Mouse (Mus musculus): ENCODE data around the gene Chd1. TPM values are rescaled to one million over a fixed set of nuclear protein-coding genes. Genes with fewer than 3 reads are reported as not detected.

The Chd1 gene
- polyA plus RNA-seq, 2 experiments: 11.3 to 30.2 TPM

DNA sequence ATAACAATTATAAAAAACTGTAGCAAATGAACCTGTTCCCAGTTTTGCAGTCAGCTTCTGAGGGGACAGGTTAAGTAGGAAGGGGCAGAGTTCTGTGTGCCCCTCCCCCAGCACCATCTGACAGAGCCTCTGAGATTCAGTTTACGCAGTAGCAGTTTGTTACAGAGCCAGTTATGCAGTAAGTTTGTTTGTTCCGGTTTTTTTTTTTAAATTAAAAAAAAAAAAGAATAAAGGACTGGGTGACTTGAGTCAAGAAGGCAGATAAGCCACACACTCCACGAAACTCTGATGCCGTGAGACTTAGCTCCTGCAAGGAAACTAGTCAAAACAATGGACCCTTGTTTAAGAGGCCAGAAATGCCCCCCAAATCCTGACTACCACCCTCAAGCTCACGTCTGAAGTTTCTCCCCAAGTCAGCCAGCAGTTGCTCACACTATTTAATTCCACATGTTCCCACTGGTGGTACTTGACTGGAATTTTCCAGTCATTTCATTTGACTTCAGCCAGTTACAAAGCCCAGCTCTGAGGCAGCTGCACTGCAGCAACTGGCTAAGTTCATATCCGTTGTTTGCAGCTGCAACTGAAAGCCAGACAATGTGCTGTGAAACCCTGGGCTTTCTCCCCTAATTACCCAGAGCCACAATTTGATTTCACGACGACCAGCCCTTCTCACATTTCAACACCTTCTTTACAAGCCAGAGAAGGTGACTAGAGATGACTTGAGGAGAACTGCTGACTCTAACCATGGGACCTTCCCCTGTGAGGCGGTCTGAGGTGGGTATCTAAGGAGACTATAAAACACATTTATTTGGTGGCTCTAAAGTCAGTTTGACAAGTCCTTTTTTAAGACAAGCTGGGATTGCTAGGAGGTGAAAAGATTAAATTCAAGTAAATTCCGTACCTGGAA is 104.0 kb downstream of the Chd1 start:
- Histone ChIP-seq H3K4me3 (replicated peaks; ENCODE audit: low read length) (no peak overlapping the region; the same call in 1 of the 2 replicates), H3K9ac (ENCODE audit: low read depth, low read length, severe bottlenecking) (peak overlapping the region; percentile 18), H3K4me1 (ENCODE audit: control insufficient read depth, insufficient read depth, low read length) (peaks cover 36% of the 10 kb centered on the region), H3K4me2 (replicated peaks; ENCODE audit: low read depth, low read length, severe bottlenecking) (peak overlapping the region; percentile 18), H3K27ac (replicated peaks; ENCODE audit: low read depth, low read length) (peak overlapping the region; percentile 82), H3K36me3 (ENCODE audit: control insufficient read depth, insufficient read depth, low read length) (peaks cover 19% of the 10 kb centered on the region), H3K27me3 (ENCODE audit: control insufficient read depth, insufficient read depth, low read length) (no peaks in the 10 kb centered on the region), H3K9me3 (ENCODE audit: control insufficient read depth, low read length) (no peaks in the 10 kb centered on the region)
- 10% methylated on average over 10 of the region's 10 CpGs for WGBS
- peak; percentile 64 for ATAC-seq (ENCODE audit: low FRiP score, low read depth)
- peak; percentile 76 for DNase-seq (ENCODE audit: low spot score)
- TF ChIP-seq POLR2A (IDR thresholded peaks at IDR 0.05; ENCODE audit: borderline replicate concordance, extremely low read depth, insufficient read depth, insufficient read length): no peak

DNA sequence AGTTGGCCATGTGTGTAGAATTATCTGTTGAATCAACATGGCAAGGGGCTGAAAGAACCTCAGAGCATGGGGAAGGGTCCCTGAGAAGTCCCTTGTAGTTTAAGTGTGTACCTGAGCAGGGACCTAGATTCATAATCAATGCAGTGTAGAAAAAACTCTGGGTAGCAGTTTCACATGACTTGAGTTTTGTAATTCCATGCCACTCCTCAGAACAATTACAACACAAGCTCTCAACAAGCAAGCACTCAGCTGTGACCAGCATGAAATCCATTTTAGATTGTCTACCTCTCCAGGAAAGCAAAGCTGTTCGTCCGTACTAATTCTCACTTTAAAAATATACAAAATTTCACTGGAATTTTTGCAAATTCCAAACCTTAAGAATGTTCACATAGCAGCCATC is 105.2 kb downstream of the Chd1 start:
- no peak for DNase-seq (ENCODE audit: low spot score)
- no peak overlapping the region for H3K9ac ChIP-seq (ENCODE audit: low read depth, low read length, severe bottlenecking)
- 68% methylated on average over 2 of the region's 2 CpGs for WGBS
- no peak overlapping the region for H3K4me3 ChIP-seq (replicated peaks; ENCODE audit: low read length)
- ATAC-seq (ENCODE audit: low FRiP score, low read depth): no peak
- no peaks in the 10 kb centered on the region for H3K9me3 ChIP-seq (ENCODE audit: control insufficient read depth, low read length)
- no peak overlapping the region for H3K4me2 ChIP-seq (replicated peaks; ENCODE audit: low read depth, low read length, severe bottlenecking)
- H3K4me1 ChIP-seq (ENCODE audit: control insufficient read depth, insufficient read depth, low read length): peaks cover 43% of the 10 kb centered on the region
- no peaks in the 10 kb centered on the region for H3K27me3 ChIP-seq (ENCODE audit: control insufficient read depth, insufficient read depth, low read length)
- no peak for TF ChIP-seq POLR2A (IDR thresholded peaks at IDR 0.05; ENCODE audit: borderline replicate concordance, extremely low read depth, insufficient read depth, insufficient read length)
- peaks cover 19% of the 10 kb centered on the region for H3K36me3 ChIP-seq (ENCODE audit: control insufficient read depth, insufficient read depth, low read length)
- no peak overlapping the region for H3K27ac ChIP-seq (replicated peaks; ENCODE audit: low read depth, low read length)

DNA sequence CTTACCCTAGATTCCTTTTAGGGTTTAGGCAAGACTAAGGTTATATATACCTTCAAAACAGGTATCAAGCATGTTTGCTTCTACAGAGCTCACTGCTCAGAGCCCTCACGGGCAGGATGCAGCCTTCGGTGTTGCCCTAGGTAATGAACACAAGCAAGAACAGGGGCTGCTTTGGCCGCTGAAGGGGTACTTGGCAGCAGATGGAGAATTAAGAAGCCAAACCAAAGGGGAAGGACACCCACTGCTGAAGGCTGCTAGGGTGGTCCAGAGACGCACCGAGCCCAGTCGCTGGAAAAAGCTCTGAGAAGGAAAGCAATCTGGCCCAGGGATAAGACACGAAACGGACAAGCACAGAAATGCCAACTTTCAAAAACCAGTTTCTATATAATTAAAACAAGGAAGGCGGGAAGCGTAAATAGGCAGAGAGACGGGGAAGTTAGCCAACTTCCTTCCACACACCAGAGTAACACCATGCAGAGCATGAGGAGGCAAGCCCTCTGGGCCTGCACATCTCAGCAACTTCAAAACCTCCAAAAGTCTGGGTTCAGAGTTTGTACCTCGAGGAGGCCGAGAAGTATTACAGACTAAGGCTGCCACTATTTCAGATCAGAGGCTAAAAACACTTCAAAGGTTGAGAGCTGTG is 107.5 kb downstream of the Chd1 start:
- no peaks in the 10 kb centered on the region for H3K27me3 ChIP-seq (ENCODE audit: control insufficient read depth, insufficient read depth, low read length)
- H3K9me3 ChIP-seq (ENCODE audit: control insufficient read depth, low read length): no peaks in the 10 kb centered on the region
- no peak overlapping the region; the same call in 1 of the 2 replicates for H3K4me2 ChIP-seq (replicated peaks; ENCODE audit: low read depth, low read length, severe bottlenecking)
- no peak overlapping the region for H3K4me3 ChIP-seq (replicated peaks; ENCODE audit: low read length)
- H3K9ac ChIP-seq (ENCODE audit: low read depth, low read length, severe bottlenecking): no peak overlapping the region
- DNase-seq (ENCODE audit: low spot score): no peak
- H3K36me3 ChIP-seq (ENCODE audit: control insufficient read depth, insufficient read depth, low read length): peaks cover 24% of the 10 kb centered on the region
- WGBS: 49% methylated on average over 13 of the region's 13 CpGs
- ATAC-seq (ENCODE audit: low FRiP score, low read depth): no peak
- peaks cover 43% of the 10 kb centered on the region for H3K4me1 ChIP-seq (ENCODE audit: control insufficient read depth, insufficient read depth, low read length)
- 0 out of 2 replicates have a peak overlapping the region, but pooled peaks have one; percentile 8 for H3K27ac ChIP-seq (replicated peaks; ENCODE audit: low read depth, low read length)
- TF ChIP-seq POLR2A (IDR thresholded peaks at IDR 0.05; ENCODE audit: borderline replicate concordance, extremely low read depth, insufficient read depth, insufficient read length): no peak

- H3K9me3 ChIP-seq (ENCODE audit: control insufficient read depth, low read length): no peaks in the 10 kb centered on the region
- peak; percentile 74 for DNase-seq (ENCODE audit: low spot score)
- 30% methylated on average over 3 of the region's 3 CpGs for WGBS
- H3K9ac ChIP-seq (ENCODE audit: low read depth, low read length, severe bottlenecking): no peak overlapping the region
- peaks cover 37% of the 10 kb centered on the region for H3K4me1 ChIP-seq (ENCODE audit: control insufficient read depth, insufficient read depth, low read length)
- H3K27me3 ChIP-seq (ENCODE audit: control insufficient read depth, insufficient read depth, low read length): no peaks in the 10 kb centered on the region
- H3K36me3 ChIP-seq (ENCODE audit: control insufficient read depth, insufficient read depth, low read length): peaks cover 31% of the 10 kb centered on the region
- no peak for TF ChIP-seq POLR2A (IDR thresholded peaks at IDR 0.05; ENCODE audit: borderline replicate concordance, extremely low read depth, insufficient read depth, insufficient read length)
- ATAC-seq (ENCODE audit: low FRiP score, low read depth): no peak
- no peak overlapping the region for H3K4me2 ChIP-seq (replicated peaks; ENCODE audit: low read depth, low read length, severe bottlenecking)
- H3K27ac ChIP-seq (replicated peaks; ENCODE audit: low read depth, low read length): peak overlapping the region; percentile 3; the same call in 1 of the 2 replicates
- H3K4me3 ChIP-seq (replicated peaks; ENCODE audit: low read length): no peak overlapping the region
These were observed 109.0 kb downstream of the Chd1 start for GRCm38 (mm10) chr17:15813658-15814212.

GRCm38 (mm10) chr17:15815312-15816018 is 110.7 kb downstream of the Chd1 start:
- peaks cover 31% of the 10 kb centered on the region for H3K36me3 ChIP-seq (ENCODE audit: control insufficient read depth, insufficient read depth, low read length)
- 85% methylated on average over 10 of the region's 10 CpGs for WGBS

More at GRCm38 (mm10) chr17:15815312-15816018, 110.7 kb downstream of the Chd1 start:
- H3K9me3 ChIP-seq (ENCODE audit: control insufficient read depth, low read length): no peaks in the 10 kb centered on the region
- no peaks in the 10 kb centered on the region for H3K27me3 ChIP-seq (ENCODE audit: control insufficient read depth, insufficient read depth, low read length)
- no peak for DNase-seq (ENCODE audit: low spot score)
- no peak overlapping the region for H3K4me3 ChIP-seq (replicated peaks; ENCODE audit: low read length)
- no peak overlapping the region for H3K27ac ChIP-seq (replicated peaks; ENCODE audit: low read depth, low read length)
- no peak overlapping the region for H3K9ac ChIP-seq (ENCODE audit: low read depth, low read length, severe bottlenecking)
- no peak overlapping the region for H3K4me2 ChIP-seq (replicated peaks; ENCODE audit: low read depth, low read length, severe bottlenecking)
- ATAC-seq (ENCODE audit: low FRiP score, low read depth): no peak
- TF ChIP-seq POLR2A (IDR thresholded peaks at IDR 0.05; ENCODE audit: borderline replicate concordance, extremely low read depth, insufficient read depth, insufficient read length): no peak
- H3K4me1 ChIP-seq (ENCODE audit: control insufficient read depth, insufficient read depth, low read length): peaks cover 38% of the 10 kb centered on the region
